9 mouse cellular contexts compared by ENCODE assay signal in the genomic region with DNA sequence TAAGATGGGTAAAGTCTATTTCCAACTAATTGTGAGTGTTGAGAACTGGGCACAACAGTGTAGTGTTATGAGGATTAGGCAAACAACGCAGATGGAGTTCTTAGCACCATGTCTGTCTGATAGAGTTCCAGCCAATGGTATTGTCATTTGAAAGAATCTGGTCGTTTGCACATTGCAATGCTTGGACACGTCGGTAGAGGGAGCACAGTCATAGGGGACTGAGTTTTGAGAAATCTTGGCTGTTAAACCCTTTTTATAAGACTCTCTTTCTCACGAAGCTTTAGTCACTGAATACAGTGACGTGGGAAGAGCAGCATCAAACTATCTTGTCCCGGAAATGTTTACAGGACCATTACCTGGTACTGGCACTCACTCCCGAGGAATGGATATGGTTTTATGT. TPM values are rescaled to one million over a fixed set of nuclear protein-coding genes. Genes with fewer than 3 reads are reported as not detected.
DNase-seq lines count a peak whose midpoint lies in the region; ATAC-seq and TF ChIP-seq lines count a peak whose summit lies in the region.
"Had no signal": no experiment of that assay in that cellular context is flagged by ENCODE, and none has a peak within 500 bp of the region (broad histone marks: within the 10 kb centered on the region; RNA-seq: fewer than 3 reads in every experiment).

No protein-coding gene starts in this region.

- WGBS in heart, adult 2 months = 16% methylated on average over 8 of the region's 8 CpGs
- 29% methylated on average over 8 of the region's 8 CpGs for WGBS in heart, embryonic 11.5 days (ENCODE audit: insufficient replicate concordance)
- 31% methylated on average over 8 of the region's 8 CpGs for WGBS in midbrain, embryonic 12.5 days

- H3K79me2 ChIP-seq in heart, adult 2 months (replicated peaks; ENCODE audit: control insufficient read depth, insufficient read depth, low read length) = no peaks in the 10 kb centered on the region

- intact Hi-C loops in heart, adult 2 months (cut with DNase I) = loop anchor here (1.0 kb wide), 1 partner anchor 95 kb away; no protein-coding TSS in a partner anchor

- no peak for TF ChIP-seq EP300 in heart, adult 2 months (IDR thresholded peaks at IDR 0.05; ENCODE audit: insufficient read depth, low read depth, low read length)

- H3K9me3 ChIP-seq in heart, embryonic 11.5 days (replicated peaks; ENCODE audit: control insufficient read depth, low read length) = no peaks in the 10 kb centered on the region
- no peaks in the 10 kb centered on the region for H3K9me3 ChIP-seq in midbrain, embryonic 12.5 days
- H3K9me3 ChIP-seq: liver, embryonic 13.5 days had no signal

- TF ChIP-seq CTCF in heart, adult 2 months (IDR thresholded peaks at IDR 0.05) = peak; percentile 93

- no peak overlapping the region for H3K27ac ChIP-seq in heart, adult 2 months
- no peak overlapping the region for H3K27ac ChIP-seq in heart, embryonic 11.5 days (ENCODE audit: low read depth, low read length)
- H3K27ac ChIP-seq in midbrain, embryonic 12.5 days (replicated peaks) = no peak overlapping the region
- H3K27ac ChIP-seq: liver, embryonic 13.5 days had no signal

- peak; percentile 41 to 76 for DNase-seq in heart, adult 2 months
- DNase-seq in adrenal gland, adult 2 months = peak; percentile 65
- peak; percentile 87 for DNase-seq in embryo, embryonic 10.5 days (ENCODE audit: low spot score)
- DNase-seq in layer of hippocampus, postnatal 36 days = peak; percentile 65 to 73
- DNase-seq in spleen, postnatal 36 days (ENCODE audit: low spot score in 2 of 2) = peak; percentile 49 to 68
- DNase-seq: liver, embryonic 13.5 days had no signal

- H3K27me3 ChIP-seq in heart, adult 2 months (ENCODE audit: control insufficient read depth, insufficient read depth, low read length) = no peaks in the 10 kb centered on the region
- H3K27me3 ChIP-seq in heart, embryonic 11.5 days (ENCODE audit: control insufficient read depth, insufficient read depth, low read length) = no peaks in the 10 kb centered on the region; the same call in 1 of the 2 replicates
- peaks cover 13% of the 10 kb centered on the region; the same call in 1 of the 2 replicates for H3K27me3 ChIP-seq in midbrain, embryonic 12.5 days
- H3K27me3 ChIP-seq: liver, embryonic 13.5 days had no signal

- no peaks in the 10 kb centered on the region for H3K36me3 ChIP-seq in heart, adult 2 months (ENCODE audit: control insufficient read depth, insufficient read depth, low read length)
- H3K36me3 ChIP-seq in heart, embryonic 11.5 days (ENCODE audit: control insufficient read depth, insufficient read depth, low read length) = no peaks in the 10 kb centered on the region
- no peaks in the 10 kb centered on the region for H3K36me3 ChIP-seq in midbrain, embryonic 12.5 days
- H3K36me3 ChIP-seq: liver, embryonic 13.5 days had no signal

- no peak for TF ChIP-seq POLR2A in heart, adult 2 months (IDR thresholded peaks at IDR 0.05; ENCODE audit: insufficient read depth, low read depth, low read length)

- no peak for ATAC-seq in heart, embryonic 11.5 days (replicated peaks; ENCODE audit: insufficient number of reproducible peaks, low FRiP score, low TSS enrichment)
- peak; percentile 76 for ATAC-seq in granulocyte monocyte progenitor cell, adult 5-6 weeks (replicated peaks; ENCODE audit: poor library complexity, severe bottlenecking)
- peak; percentile 63; the same call in 1 of the 2 replicates for ATAC-seq in midbrain, embryonic 12.5 days (ENCODE audit: low FRiP score, low read depth)

- H3K4me1 ChIP-seq in heart, adult 2 months (ENCODE audit: control insufficient read depth, insufficient read depth, low read length) = no peaks in the 10 kb centered on the region
- no peaks in the 10 kb centered on the region for H3K4me1 ChIP-seq in heart, embryonic 11.5 days (ENCODE audit: control insufficient read depth, insufficient read depth, low read length)
- peaks cover 10% of the 10 kb centered on the region for H3K4me1 ChIP-seq in midbrain, embryonic 12.5 days

- H3K4me2 ChIP-seq in heart, embryonic 11.5 days = no peak overlapping the region
- H3K4me2 ChIP-seq in midbrain, embryonic 12.5 days (replicated peaks) = no peak overlapping the region
- H3K4me2 ChIP-seq: liver, embryonic 13.5 days had no signal

- no peak overlapping the region for H3K4me3 ChIP-seq in heart, adult 2 months
- no peak overlapping the region for H3K4me3 ChIP-seq in heart, embryonic 11.5 days (ENCODE audit: low read depth, low read length)
- no peak overlapping the region for H3K4me3 ChIP-seq in midbrain, embryonic 12.5 days
- H3K4me3 ChIP-seq: liver, embryonic 13.5 days had no signal

- H3K9ac ChIP-seq in heart, adult 2 months (ENCODE audit: low read depth, low read length) = no peak overlapping the region
- H3K9ac ChIP-seq in heart, embryonic 11.5 days (ENCODE audit: low read depth, low read length) = no peak overlapping the region
- no peak overlapping the region for H3K9ac ChIP-seq in midbrain, embryonic 12.5 days (replicated peaks)
- H3K9ac ChIP-seq: liver, embryonic 13.5 days had no signal

RNA-seq across cellular contexts. Expression of a gene that starts 17.1 kb away (rescaled TPM):
- total RNA-seq in heart, adult 2 months (2021) = under 1 TPM; 0.45 to 0.68 TPM
- polyA plus RNA-seq in heart, adult 2 months (2012; rRNA removed) = 0.23 and 0.51 TPM in 2 replicates
- polyA plus RNA-seq in heart, embryonic 11.5 days (2014; fragmentation: Nextera tagmentation; extraction: Ambion mirVana) = 2.1 and 2.7 TPM in 2 replicates
- total RNA-seq in adrenal gland, adult 2 months (2021) = under 1 TPM; 0.28 to 0.43 TPM
- not detected in 2 replicates for polyA plus RNA-seq in adrenal gland, adult 2 months (2012; rRNA removed)
- total RNA-seq in granulocyte monocyte progenitor cell, adult 5-6 weeks (2014; fragmentation: Nextera tagmentation) = 32.2 and 34.1 TPM in 2 replicates
- 21.5 and 26.1 TPM in 2 replicates for total RNA-seq in granulocyte monocyte progenitor cell, adult 5-6 weeks (2017)
- total RNA-seq in layer of hippocampus, postnatal 36 days (2021) = under 1 TPM; 0.46 to 0.67 TPM
- polyA plus RNA-seq in midbrain, embryonic 12.5 days (2016; fragmentation: Nextera tagmentation; extraction: Ambion mirVana) = 2.6 and 3.1 TPM in 2 replicates

Comparison
In these comparisons a context has a peak if more than half of its experiments do, and no peak if none do; other contexts are left out.
1. RNA of a gene that starts 17.1 kb away (total RNA-seq): 21.5 to 34.1 TPM in granulocyte monocyte progenitor cell, adult 5-6 weeks; 0.45 to 0.68 TPM in heart, adult 2 months, 0.46 to 0.67 TPM in layer of hippocampus, postnatal 36 days and 0.28 to 0.43 TPM in adrenal gland, adult 2 months; every median in the first group is over 10 times any median in the second.
2. Peak in every context shown above with its lines, with median percentiles within 50 percentile points of each other: DNase-seq.